Mouse (Mus musculus): ENCODE measurements around the gene Lingo1.

DNA sequence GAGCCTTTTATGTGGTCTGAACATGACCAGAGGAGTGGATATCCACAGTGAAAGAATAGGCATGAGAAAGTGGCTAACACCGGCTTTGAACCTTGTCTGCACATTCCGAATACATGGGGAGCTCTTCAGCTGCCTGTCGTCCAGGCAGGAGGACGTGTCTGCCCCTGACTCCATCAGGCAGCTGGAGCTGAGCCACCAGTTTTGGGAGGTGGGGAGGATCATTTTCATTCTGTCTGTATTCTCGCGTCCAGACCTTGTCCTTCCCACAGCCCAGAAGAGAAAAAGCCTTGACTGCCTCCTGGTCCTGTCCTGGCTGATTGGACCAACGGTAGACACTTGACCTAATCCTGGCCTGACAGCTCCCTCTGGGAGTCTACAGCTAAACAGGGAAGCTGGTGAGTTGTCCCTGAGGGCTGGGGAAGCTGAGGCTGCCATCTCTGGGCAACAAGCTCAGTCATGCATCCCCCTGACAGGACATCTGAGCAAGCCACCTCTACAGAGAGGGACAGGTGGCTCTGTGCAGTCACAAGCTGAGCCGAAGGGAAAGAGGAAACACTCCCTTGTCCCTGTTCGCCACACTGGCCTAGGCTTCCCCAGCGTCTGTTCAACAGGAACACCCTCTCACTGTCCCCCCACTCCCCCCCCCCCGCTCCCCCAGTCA is 187.4 kb downstream of the Lingo1 start:
- TF ChIP-seq EP300 (IDR thresholded peaks at IDR 0.05; ENCODE audit: low read depth) (no peak), CTCF (IDR thresholded peaks at IDR 0.05; ENCODE audit: low read depth) (no peak)

Data from liver, postnatal 0 days (tissue).